Mouse (Mus musculus) naive thymus-derived CD4-positive, alpha-beta T cell, adult 2 months (primary cell): ENCODE data around the gene Sept9.

ENCODE experiments used
- DNase-seq: peaks from one replicate; pipeline ENCODE4 v3.0.0-alpha.2; 2011; ENCODE audit warnings: low read depth

Gene Sept9

DNA sequence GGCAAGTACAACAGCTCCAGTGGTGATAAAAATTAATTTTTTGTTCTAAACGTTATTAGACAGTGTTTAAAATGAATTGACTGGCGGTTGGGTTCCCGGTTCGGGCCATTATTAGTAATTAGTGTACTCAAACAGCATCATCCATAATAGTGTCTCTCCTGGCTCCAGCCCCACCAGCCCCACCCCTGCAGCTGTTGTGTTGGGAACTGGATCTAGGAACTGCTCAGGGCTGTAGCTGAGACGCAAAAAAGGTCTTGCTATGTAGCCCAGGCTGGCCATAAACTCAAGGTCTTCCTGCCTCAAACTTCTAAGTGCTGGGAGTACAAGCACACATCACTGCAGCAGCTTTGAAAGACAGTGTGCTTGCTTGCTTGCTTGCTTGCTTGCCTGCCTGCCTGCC is 180.3 kb downstream of the Sept9 start:
- DNase-seq = no peak

DNA sequence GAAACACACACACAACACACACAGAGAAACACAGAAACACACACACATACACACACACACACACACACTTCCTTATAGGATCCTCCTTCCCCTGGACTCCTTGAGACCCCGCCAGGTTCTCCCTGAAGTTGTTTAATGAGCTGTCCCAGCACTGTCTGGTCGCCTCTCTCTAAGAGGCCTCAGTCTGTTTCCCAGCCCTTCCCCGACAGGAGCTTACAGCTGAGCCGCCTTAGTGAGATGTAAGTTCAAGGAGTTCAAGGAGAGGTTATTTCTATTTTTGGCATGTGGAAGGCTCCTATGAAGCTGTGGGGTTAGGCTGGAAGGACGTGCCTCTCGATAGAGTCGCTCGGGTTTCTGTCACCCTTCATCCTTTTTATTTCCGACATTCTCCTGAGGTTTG is 184.8 kb downstream of the Sept9 start:
- DNase-seq = no peak

DNA sequence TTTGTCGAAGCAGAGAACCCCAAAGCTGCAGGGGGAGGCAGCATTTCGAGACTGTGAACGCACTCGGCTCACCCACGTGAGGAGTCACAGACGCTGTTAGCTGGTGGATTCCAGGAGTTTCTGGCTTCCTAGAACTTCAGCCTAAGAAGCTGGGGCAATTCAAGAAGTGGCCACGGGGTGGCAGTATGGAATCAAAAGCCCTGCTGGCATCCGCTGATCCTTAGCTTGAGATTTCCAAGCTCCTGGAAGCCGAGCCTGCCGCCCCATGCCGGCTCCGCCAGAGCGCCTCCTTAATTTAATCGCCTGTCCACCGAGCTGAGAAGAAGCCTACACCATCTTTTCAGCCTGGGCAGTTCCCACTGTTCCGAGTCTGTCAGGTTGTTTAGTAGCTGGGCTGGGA is 185.4 kb downstream of the Sept9 start:
- DNase-seq = peak; percentile 83

DNA sequence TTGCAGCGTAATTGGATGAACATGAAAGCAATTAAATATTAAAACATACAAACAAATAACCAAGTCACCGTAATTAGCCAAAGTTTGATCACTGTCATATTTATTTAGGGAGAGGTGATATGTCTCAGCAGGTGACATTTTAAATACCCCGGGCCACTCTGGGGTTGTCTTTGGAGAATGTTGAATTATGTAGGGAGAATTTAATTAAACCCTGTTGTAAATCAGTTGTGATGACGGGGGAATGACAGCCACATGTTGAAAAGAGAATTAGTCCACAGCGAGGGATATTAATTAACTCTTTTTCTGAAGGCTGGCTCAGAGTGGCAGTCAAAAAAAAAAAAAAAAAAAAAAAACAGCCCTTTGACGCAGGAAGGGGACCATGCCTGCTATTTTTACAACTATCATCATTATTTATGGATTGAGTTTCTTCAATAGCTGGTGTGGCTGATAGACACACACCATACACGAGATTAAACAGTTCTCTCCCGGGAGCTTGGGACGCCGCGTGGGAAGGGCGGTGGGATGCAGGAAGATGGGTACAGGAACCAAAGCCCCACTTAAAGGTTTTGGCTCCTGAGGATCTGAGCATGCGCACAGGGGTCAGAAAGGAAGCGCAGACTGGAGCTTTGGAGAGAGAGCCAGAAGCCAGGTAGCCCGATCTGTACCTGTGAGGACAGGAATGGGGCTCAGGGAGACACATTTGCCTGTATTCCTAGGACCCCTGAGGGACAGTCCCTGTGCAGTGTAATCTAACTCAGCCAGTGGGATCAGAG is 186.1 kb downstream of the Sept9 start:
- no peak for DNase-seq

DNA sequence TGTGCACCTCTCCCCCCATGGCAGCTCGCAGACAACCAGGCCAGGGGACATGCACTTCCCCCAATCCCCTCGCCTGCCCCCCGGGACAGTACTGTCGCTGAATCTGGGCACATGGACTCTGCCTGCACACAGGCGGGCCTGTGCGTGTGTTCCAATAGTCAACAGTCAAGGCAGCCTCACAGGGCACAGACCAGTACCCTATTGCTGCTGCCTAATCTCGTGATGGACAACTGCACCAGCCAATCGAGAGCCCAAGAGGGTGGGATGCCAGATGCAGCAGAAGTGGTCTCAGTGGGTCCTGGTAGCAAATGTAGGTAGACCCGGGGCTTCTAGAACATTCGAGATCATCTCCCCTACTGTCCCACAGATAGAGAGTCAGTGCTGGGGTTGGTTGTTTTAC is 187.8 kb downstream of the Sept9 start:
- DNase-seq = no peak

DNA sequence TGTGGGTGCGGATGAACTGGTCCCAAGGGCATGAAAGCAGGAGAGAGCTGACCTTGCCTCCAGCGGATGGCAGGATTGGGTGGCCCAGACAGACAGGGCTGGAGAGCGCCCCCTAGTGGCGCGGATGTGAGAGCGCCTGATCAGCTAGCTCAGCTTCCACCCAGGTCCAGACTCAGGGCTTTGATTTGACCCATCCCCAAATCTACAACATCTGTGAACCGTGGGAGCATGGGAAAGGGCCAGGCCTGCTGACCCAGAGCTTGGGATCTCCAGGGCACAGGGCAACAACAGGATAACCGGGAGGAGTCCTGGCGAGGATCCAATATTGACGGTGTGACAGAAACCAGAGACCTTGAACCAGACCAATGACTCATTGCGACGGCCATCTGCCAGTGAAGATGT is 190.5 kb downstream of the Sept9 start:
- DNase-seq = peak; percentile 67

DNA sequence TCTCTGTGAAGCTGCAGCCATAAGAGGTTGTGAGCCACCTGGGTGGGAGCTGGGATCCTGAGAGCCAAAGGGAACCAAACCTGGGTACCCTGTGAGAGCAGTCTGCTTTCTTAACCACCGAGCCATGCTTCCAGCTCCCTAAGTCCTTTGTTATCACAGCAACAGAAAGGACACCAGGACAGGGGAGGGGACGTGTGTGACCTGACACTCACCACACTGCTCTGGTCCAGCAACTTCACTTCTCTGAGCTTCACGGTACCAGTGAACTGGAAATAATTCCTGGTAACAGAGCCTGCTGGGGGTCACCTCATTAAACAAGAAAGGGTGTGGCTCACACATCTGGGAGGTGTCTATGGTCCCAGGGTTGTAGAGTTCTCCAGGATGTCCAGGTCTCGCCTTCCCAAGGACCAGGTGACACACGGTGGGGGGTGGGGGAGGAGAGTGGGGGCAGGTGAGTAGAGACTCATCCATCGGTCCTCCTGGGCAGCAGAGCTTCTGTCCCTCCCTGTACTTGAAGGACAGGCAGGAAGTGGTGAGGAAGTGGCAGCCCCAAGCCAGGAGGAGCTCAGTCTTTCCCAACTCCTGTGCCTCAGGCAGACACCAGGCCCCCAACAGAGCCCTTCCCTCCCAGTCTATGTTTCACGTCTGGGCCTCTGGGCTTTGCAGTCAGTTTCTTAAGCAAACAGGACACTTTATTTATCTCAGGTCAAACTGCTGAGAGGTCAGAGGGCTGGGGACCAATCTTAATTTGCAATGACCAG is 191.5 kb downstream of the Sept9 start:
- DNase-seq = no peak

DNA sequence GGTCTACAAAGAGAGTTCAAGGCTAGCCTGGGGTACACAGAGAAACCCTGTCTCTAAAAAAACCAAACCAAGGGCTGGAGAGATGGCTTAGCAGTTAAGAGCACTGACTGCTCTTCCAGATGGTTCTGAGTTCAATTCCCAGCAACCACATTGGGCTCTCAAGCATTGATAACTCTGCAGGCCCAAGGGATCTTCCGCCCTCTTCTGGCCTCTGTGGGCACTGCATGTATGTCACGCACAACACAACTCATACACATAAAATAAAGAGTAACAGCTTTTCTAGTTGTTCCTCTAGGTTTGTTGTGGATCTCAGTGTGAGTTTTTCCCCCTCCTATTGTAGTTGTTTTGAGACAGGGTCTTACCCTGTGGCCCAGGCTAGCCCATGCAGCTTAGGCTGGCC is 192.8 kb downstream of the Sept9 start:
- DNase-seq = peak; percentile 48

DNA sequence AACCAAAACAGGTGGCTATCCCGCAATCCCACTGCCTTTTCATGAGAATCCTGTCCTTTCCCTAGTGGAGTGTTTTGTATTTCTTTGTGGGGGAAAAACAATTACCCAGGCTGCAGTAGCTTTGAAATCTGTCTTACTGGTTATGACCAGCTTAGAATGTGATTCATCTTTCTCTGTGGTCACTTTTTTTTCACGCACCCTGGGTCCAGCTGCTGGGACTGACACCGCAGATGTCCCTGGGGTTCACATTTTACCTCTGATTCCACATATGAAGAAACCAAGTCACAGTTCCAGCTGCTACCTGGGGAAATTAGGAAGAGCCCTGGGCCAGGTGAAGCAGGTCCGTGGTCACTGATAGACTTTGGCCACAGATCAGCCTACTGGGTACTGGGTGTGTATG is 194.3 kb downstream of the Sept9 start:
- no peak for DNase-seq

DNA sequence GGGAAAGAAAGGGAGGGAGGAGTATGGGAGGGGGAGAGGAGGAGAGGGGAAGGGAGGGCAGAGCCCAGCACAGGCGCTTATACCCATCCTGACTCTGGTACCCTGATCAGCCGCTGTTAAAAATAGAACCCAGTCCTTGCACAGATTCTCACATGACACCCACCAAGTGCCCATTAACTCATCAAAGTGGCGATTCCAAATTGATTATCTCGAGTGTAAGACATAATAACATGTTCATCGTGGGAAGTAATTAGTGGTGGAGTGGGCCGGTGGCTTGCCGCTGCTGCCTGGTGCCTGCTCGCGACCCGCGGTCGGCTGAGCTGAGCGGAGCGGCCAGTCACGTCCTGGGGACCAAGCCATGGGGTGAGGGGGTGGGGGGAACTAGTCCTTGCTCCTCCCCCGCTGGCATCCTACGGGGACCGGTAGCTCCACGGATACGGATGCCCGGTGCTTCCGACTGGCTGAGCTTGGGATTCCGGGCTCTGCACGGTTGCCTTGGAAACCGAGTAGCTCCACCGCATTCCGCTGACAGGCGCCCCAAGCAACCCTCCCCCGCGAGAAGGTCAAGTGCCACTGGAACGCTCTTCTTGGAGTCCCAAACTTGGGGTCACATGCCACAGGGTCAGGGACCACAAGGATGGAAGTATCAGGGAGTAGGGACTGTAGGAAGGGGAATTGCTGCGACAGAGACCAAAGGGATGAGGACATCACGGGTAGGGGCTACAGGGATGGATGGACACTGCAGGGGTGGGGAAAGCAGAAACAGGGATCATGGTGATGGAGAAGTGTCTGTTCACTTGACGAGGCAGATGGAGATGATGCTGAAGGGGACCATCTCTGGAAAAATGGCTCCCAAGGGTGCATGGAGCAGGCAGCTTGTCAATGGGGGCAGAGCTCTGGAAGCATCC is 195.0 kb downstream of the Sept9 start:
- DNase-seq = no peak

DNA sequence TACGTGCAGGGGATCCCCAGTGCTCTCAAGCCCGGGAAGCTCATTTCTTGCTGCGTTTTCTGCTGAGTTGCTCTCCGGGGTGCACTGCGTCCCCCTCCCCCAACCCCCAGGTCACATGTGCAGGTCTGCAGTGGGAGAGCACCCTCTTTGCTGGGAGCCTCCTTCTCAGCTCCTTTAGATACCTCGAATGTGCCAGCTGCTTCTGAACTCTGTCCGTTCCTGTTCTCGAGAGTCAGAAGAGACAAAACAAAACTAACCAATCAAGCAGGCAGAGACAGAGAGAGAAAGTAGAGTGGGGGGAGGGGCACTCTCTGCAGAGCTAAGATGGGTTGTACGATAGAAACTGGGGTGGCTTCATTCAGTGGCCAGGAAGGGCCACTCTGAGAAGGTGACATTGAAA is 195.8 kb downstream of the Sept9 start:
- no peak for DNase-seq

DNA sequence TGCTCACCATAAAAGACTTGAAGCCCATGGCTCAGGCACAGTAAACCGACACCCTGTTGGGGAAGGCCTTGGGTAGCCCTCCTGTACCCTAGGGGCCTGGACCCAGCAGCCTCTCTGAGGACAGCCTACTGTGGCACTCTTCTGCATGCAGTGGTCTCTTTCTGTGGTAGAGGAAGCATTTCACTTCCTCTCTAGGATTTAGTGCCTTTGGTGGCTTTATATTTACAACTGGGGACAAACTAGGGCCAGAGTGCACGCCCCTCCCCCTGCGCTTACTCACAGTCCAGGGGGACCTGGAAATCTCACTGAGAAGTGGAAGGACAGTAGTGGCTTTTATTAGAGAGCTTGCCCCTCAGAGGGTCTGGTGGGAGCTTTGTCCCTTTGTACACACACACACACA is 197.5 kb downstream of the Sept9 start:
- DNase-seq = no peak

DNA sequence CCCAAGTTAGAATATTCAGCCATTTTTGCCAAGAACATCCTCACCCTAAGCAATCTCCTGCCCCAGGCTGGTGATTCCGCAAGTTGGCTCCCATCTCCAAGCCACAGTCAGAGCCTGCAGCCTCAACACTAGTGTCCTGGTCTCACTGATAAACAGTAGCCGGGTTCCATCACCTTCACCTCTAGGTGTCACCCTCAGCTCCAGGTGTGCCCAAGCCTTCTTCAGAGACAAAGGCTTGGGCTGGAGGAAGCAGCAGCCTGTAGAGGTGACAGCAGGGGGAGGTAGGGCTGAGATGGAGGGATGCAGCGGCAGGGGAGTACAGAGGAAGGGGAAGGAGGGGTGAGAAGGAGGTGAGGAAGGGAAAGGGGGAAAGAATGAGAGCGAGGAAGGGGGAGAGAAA is 198.3 kb downstream of the Sept9 start:
- DNase-seq = peak; percentile 51

DNA sequence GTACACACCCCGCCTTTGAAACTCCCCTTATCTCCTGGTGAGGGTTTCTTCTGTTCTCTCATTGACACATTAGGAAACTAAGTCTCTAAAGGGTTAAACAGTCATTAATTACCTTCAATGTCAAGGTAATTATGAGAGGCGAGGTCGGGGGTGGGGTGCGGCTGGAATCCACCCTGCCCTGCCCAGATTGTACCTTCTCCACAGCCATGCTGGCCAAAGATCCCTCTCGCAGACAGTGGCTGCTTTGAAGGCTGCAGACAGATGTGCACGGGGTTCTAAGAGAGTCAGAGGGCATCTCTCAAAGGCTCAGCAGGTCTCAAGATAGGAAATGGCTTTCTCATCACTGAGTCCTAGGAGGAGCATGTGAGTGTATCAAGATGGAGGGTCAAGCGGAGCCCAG is 198.7 kb downstream of the Sept9 start:
- DNase-seq = no peak

DNA sequence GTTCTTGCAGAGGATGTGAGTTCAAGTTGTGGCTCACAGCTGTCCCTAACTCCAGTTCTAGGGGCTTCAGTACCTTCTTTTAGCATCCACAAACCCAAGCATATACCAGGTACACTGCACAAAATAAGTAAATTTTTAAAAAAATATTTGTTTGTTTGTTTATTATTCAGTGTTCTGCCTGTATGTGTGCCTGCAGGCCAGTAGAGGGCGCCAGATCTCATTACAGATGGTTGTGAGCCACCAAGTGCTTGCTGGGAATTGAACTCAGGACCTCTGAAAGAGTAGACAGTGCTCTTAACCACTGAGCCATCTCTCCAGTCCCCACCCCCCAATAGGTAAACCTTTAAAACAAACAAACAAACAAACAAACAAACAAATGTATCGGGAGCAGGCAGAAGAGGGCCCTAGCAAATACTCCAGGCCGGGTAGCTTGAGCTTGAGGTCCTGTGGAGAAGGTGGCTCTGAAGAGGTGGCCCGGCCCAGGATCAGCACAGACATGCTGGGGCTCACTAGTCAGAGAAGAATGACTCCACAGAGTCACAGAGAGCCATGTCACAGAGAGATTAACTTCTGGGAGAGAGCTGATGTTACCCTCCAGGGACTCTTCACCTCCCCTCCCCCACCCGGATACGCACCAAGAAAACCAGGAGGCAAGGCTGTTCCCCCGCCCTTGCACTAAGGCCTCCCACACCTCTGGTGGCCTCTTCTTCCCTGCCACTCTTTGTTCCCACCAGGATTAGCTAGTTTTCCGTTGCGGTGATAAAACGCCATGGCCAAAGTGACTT is 202.3 kb downstream of the Sept9 start:
- DNase-seq = no peak

DNA sequence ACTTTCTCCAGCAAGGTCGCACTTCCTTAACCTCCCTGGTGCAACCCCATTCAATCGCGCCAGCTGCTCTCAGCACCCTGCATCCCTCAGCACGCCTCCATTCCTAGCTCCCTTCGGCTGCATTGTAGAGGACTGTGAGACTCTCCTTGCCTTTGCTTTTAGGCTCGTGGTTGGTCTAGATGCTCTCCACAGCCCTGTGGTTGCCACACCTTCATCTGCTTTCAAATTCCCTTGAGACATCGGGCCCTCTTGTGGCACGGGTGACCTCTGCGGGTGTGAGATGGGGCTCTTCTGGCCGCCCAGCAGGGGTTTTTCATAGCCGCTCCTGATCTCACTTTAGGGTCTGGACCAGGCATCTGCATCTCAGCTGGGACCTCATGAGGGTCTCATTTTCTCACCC is 203.1 kb downstream of the Sept9 start:
- no peak for DNase-seq

DNA sequence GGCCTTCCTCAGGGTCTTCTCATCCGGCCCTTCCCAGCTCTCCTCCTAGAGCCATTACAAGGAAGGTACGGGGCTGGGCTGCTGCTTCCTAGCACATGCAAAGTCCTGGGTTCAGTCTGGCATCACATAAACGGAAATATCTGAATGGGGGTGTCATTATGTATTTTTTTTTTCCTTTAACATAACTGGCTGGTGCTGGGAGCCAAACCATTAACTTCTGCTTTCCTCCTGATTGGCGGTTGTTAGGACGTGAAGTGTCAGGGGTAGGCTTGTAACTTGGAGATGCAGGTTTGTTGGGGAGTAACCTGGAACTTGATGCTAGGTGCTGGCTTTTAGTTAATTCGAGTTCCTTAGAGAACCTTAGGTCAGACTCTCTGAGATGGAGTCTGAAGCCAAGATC is 203.6 kb downstream of the Sept9 start:
- no peak for DNase-seq

DNA sequence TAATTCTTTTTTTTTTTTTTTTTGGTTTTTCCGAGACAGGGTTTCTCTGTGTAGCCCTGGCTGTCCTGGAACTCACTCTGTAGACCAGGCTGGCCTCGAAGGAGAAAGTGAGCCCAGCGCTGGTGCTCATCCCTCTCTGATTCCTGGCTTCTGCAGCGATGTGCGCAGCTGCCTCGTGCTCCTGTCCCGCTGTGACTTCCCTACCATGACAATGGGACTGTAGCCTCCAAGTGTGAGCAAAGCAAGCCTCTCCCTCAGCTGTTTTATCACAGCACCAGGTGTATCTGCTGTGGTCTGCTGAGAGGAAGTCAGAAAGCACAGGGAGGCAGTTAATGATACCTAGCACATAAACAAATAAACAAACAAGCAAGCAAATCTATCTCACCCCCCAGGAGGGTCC is 204.3 kb downstream of the Sept9 start:
- no peak for DNase-seq

DNA sequence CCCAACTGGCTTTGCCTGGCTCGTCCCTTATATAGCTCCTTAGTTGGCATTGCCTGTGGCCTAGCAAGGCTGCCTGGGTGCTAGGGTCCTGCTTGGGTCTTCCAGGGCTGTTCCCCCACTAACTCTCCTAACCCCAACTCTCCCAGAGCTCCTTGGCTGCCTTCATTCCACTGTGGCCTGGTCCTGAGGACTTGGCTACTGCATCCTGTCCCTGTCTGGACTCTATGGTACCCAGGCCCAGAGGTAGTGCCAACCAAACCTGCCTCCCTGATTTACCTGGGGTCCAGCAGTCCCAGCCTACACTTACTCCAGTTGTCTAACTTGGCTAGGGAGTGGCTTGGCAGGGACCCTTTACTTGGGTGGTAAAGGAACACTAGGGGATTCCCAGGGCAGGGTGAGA is 207.2 kb downstream of the Sept9 start:
- no peak for DNase-seq

DNA sequence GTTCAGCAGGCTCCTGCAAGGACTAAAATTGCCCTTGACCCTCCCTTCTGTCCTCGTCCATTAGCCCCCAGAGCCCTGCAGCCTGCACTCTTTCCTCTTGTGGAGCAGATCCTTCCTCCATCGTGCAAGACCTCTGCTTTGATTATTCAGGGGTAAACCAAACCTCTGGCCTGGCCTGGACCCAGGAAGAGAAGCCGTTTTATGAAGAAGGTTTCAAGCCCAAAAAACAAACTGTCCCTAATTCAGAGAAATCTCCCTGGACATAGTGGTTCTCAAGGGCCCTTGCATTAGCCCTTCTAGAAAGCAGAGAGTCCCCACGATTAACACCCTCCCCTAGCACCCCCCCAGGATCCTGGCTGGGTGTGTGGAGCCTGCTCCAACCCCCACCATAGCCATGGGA is 207.7 kb downstream of the Sept9 start:
- no peak for DNase-seq

DNA sequence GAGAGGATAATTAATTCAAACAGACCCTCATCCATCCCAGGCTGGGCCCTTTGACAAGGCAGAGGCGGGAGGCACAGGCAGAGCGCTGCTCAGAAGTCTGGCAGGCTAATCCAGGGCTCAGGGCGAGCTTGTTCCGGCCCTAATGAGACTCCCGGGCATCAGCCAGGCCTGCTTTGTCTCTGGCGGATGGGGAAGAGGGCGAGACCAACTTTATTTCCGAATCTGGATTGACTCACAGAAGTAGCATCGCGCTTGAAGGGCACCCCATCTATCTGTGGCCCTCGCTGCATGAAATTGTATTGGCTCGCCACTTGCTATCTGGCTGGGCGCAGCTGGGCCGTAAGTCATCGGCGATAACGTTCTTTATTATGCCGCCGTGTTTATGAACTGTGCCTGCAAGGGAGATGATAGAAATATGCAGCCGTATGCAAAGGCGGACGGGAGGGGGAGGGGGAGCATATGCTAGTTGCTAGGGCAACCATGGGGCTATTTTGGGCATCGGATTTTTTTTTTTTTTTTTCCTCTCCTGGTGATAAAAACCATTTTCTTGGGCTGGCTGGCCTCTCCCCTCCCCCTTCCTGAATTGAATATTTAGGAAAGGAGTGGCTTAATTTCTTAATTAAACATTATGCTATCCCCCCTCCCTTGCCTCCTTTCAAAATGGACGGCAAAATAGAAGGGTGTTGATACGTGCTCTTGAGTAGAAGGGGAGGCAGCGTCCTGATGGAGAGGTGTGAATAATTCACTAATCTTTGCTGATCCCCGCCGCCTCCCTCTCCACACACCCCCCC is 208.4 kb downstream of the Sept9 start:
- DNase-seq = no peak
